Mouse (Mus musculus): ENCODE results near the gene Gm45711. TPM values are rescaled to one million over a fixed set of nuclear protein-coding genes. Genes with fewer than 3 reads are reported as not detected.
"Not testable (repeated sequence)": the region's sequence is repeated elsewhere in the genome, so short reads cannot be mapped to it uniquely, and the experiment has no call there.

The Gm45711 gene
- polyA plus RNA-seq, 1 experiment from 2014 or later: not detected

DNA sequence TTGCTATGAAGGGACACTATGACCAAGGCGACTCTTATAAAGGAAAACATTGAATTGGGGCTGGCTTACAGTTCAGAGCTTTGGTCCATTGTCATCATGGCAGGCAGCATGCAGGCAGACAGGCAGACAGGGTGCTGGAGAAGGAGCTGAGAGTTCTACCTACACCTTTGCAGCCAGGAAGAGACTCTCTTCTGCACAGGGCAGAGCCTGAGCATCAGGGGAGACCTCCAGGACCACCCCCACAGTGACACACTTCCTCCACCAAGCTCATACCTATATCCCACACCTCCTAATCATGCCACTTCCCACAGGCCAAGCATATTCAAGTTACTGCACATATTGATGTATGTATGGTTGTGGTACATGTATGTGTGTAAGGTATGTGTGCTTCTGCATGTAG, 26.9 kb upstream of the Gm45711 start:
- 78% methylated on average over 1 of the region's 1 CpGs for WGBS
- Histone ChIP-seq H3K9ac (ENCODE audit: low read length) (no peak overlapping the region), H3K27ac (replicated peaks; ENCODE audit: low read depth, low read length) (no peak overlapping the region), H3K4me2 (ENCODE audit: low read depth, severe bottlenecking) (no peak overlapping the region), H3K4me1 (ENCODE audit: control insufficient read depth, insufficient read depth, low read length) (no peaks in the 10 kb centered on the region; the same call in 1 of the 2 replicates), H3K9me3 (ENCODE audit: control insufficient read depth, low read length) (no peaks in the 10 kb centered on the region), H3K27me3 (ENCODE audit: control insufficient read depth, insufficient read depth, low read length) (no peaks in the 10 kb centered on the region), H3K36me3 (ENCODE audit: control insufficient read depth, insufficient read depth, low read length) (no peaks in the 10 kb centered on the region), H3K4me3 (ENCODE audit: low read depth, low read length) (no peak overlapping the region)
- no peak for DNase-seq (ENCODE audit: low spot score)
- no peak for ATAC-seq (ENCODE audit: insufficient number of reproducible peaks, low FRiP score, low TSS enrichment, low read depth)

DNA sequence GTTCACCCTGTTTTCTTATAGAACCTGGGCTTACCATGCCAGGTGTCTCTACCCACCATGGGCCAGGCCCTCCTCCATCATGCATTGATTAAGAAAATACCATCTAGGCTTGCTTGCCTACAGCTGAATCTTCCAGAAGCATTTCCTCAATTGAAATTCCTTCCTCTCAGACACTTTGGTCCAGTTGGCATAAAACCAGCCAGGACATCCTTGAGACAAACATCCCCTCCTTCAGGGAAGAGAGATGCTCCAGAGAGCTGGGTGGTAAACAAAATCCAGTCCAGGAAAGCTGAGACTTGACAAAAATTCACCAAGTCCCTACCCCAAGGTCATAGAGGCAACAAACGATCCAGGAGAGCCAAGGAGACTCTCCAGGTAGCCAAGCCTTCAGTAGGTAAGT, 24.3 kb upstream of the Gm45711 start:
- DNase-seq (ENCODE audit: low spot score): peak; percentile 14

DNA sequence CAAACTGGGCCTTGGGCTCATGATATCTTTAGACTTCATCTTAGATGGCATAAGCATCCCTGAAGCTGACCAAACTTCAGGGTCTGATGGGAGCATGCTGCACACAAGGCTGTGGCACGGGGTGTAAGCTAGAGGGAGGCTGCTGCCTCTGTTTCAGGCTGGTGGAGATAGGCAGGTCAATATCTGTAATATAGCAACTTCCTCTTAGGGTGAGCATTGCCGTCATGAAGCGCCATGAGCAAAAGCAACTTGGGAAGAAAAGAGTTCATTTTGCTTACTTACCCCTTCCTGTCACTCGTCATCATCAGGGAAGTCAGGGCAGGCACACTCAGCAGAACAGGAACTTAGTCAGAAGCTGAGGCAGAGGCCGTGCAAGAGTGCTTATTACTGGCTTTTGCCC, 23.9 kb upstream of the Gm45711 start:
- peak; percentile 8 for DNase-seq (ENCODE audit: low spot score)
- no peaks in the 10 kb centered on the region for H3K9me3 ChIP-seq (ENCODE audit: control insufficient read depth, low read length)
- H3K9ac ChIP-seq (ENCODE audit: low read length): no peak overlapping the region
- H3K4me2 ChIP-seq (ENCODE audit: low read depth, severe bottlenecking): no peak overlapping the region
- 78% methylated on average over 5 of the region's 5 CpGs for WGBS
- H3K4me1 ChIP-seq (ENCODE audit: control insufficient read depth, insufficient read depth, low read length): no peaks in the 10 kb centered on the region
- no peak overlapping the region for H3K27ac ChIP-seq (replicated peaks; ENCODE audit: low read depth, low read length)
- no peaks in the 10 kb centered on the region for H3K36me3 ChIP-seq (ENCODE audit: control insufficient read depth, insufficient read depth, low read length)
- no peak for ATAC-seq (ENCODE audit: insufficient number of reproducible peaks, low FRiP score, low TSS enrichment, low read depth)
- no peaks in the 10 kb centered on the region for H3K27me3 ChIP-seq (ENCODE audit: control insufficient read depth, insufficient read depth, low read length)
- H3K4me3 ChIP-seq (ENCODE audit: low read depth, low read length): no peak overlapping the region

More for the DNA sequence above, 24.3 kb upstream of the Gm45711 start:
- Histone ChIP-seq H3K27ac (replicated peaks; ENCODE audit: low read depth, low read length) (no peak overlapping the region), H3K9ac (ENCODE audit: low read length) (no peak overlapping the region), H3K27me3 (ENCODE audit: control insufficient read depth, insufficient read depth, low read length) (no peaks in the 10 kb centered on the region), H3K9me3 (ENCODE audit: control insufficient read depth, low read length) (no peaks in the 10 kb centered on the region), H3K4me1 (ENCODE audit: control insufficient read depth, insufficient read depth, low read length) (no peaks in the 10 kb centered on the region), H3K36me3 (ENCODE audit: control insufficient read depth, insufficient read depth, low read length) (no peaks in the 10 kb centered on the region), H3K4me3 (ENCODE audit: low read depth, low read length) (no peak overlapping the region), H3K4me2 (ENCODE audit: low read depth, severe bottlenecking) (no peak overlapping the region)
- no peak for ATAC-seq (ENCODE audit: insufficient number of reproducible peaks, low FRiP score, low TSS enrichment, low read depth)
- WGBS: 71% methylated on average over 1 of the region's 1 CpGs

DNA sequence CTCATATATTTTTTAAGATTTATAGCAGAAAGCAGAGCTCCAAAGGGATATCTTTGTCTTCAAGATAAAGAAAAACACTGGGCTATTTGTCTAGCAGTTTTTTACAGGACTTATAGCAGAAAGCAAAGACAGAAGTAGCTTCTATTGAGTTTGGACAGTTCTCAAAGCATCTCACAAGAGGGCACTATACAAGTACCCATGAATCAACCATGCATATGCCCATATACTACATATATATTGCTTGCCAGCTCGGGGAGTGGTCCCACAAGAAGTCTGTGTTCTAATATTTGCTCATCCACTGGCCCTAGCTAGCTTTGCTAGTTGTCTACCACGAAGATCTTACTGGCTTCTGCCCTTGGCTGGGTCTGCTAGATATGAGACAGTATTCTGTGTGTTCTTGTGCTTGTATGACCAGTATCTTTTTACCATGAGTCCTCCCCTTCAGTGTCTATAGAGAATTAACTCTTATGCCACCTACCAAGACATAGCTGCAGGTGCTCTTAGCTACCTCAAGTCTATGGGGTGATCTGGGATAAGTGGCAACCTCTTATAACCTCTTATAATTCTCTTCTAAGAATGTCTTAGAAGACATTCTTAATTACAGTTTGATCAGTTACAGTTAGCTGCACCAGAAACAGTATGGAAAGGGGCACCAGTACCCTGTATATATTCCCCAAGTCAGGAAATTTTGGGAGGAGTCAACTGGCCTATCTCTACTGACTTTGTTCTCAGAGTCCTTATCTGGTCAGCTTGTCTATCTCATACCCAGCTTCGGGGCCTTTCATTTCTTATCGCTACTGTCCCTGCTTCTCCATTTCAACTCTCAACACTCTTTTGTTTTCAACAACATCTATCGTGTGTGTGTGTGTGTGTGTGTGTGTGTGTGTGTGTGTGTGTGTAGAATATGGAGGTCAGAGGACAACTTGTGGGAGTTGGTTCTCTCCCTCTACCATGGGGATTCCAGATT, 23.1 kb upstream of the Gm45711 start:
- Histone ChIP-seq H3K4me3 (ENCODE audit: low read depth, low read length) (no peak overlapping the region), H3K4me2 (ENCODE audit: low read depth, severe bottlenecking) (no peak overlapping the region), H3K27me3 (ENCODE audit: control insufficient read depth, insufficient read depth, low read length) (no peaks in the 10 kb centered on the region), H3K9me3 (ENCODE audit: control insufficient read depth, low read length) (no peaks in the 10 kb centered on the region), H3K9ac (ENCODE audit: low read length) (no peak overlapping the region), H3K27ac (replicated peaks; ENCODE audit: low read depth, low read length) (no peak overlapping the region), H3K36me3 (ENCODE audit: control insufficient read depth, insufficient read depth, low read length) (no peaks in the 10 kb centered on the region), H3K4me1 (ENCODE audit: control insufficient read depth, insufficient read depth, low read length) (no peaks in the 10 kb centered on the region)
- WGBS: 73% methylated on average over 5 of the region's 5 CpGs
- DNase-seq (ENCODE audit: low spot score): no peak
- ATAC-seq (ENCODE audit: insufficient number of reproducible peaks, low FRiP score, low TSS enrichment, low read depth): no peak

DNA sequence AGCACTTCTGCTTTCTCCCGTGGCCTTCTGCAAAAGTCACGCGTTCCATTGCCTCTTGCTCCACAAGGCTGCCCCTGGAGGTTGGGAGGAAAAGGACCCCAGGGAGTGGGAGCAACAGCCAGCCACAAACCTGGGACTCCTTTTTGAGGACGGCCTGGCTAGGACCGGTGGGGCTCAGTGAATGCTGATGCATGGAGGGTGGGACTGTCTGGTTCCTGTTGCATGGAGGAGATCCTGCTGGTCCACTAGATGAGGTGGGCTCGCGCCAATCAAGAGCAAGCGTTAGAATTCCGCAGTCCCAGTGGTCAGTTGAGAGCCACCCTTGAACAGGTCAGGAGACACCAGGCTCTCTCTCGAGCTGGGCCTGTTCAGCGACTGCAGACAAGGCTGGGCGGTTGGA, 12.0 kb upstream of the Gm45711 start, which contains the start of gene Cmtm2b:
Gene Cmtm2b (plus strand): TSS at position 301 of the 400 bp plus-strand sequence.
- not testable (repeated sequence) for H3K4me2 ChIP-seq (ENCODE audit: low read depth, severe bottlenecking); H3K9me3 ChIP-seq (ENCODE audit: control insufficient read depth, low read length); H3K36me3 ChIP-seq (ENCODE audit: control insufficient read depth, insufficient read depth, low read length); H3K4me1 ChIP-seq (ENCODE audit: control insufficient read depth, insufficient read depth, low read length); H3K27me3 ChIP-seq (ENCODE audit: control insufficient read depth, insufficient read depth, low read length); H3K4me3 ChIP-seq (ENCODE audit: low read depth, low read length); H3K27ac ChIP-seq (replicated peaks; ENCODE audit: low read depth, low read length); DNase-seq (ENCODE audit: low spot score); ATAC-seq (ENCODE audit: insufficient number of reproducible peaks, low FRiP score, low TSS enrichment, low read depth); H3K9ac ChIP-seq (ENCODE audit: low read length)
- 95% methylated on average over 12 of the region's 12 CpGs for WGBS

DNA sequence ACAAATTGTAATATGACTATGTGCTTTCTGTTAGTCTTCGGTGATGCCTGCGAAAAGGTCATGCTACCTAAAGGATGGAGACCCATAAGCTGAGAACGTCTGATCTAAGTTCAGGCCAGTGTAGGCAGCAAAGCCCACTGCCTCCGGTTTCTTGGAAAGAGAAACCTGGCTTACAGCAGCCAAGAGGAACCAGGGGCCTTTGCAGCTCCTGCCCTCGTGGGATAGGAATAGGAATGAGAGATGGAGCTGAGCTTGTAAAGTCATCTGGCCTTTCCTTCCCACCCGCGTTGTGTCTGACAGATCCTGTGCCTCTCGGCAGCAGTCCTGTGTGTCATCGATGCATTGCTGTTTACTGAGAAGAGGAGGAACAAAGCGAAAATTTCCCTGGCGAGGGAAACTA, 11.4 kb upstream of the Gm45711 start, which contains the start of gene Gm11020:
Gene Gm11020 (plus strand): TSS at position 301 of the 400 bp plus-strand sequence.
- not testable (repeated sequence) for ATAC-seq (ENCODE audit: insufficient number of reproducible peaks, low FRiP score, low TSS enrichment, low read depth); DNase-seq (ENCODE audit: low spot score)

DNA sequence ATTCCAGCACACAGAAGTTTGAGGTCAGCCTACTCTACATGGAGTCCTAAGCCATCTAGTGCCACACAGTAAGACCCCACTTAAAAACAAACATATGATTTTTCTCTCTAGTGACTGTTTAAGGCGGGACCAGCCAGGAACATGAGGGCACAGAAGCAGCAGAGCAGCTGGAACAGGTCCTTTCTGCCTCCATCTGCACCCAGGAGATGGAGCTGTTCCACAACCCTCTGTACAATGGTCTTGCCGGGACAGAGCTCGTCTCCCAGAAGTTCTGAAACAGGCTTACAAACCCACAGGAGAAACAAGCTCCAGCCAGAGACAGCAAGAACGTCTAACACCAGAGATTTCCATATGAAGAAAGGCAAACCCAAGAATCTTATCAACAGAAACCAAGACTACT, 3.4 kb upstream of the Gm45711 start:
- DNase-seq (ENCODE audit: low spot score) (no peak), ATAC-seq (ENCODE audit: insufficient number of reproducible peaks, low FRiP score, low TSS enrichment, low read depth) (no peak)
- H3K9me3 ChIP-seq (ENCODE audit: control insufficient read depth, low read length): no peaks in the 10 kb centered on the region
- no peaks in the 10 kb centered on the region for H3K4me1 ChIP-seq (ENCODE audit: control insufficient read depth, insufficient read depth, low read length)
- no peak overlapping the region for H3K9ac ChIP-seq (ENCODE audit: low read length)
- WGBS: 70% methylated on average over 4 of the region's 4 CpGs
- H3K27ac ChIP-seq (replicated peaks; ENCODE audit: low read depth, low read length): no peak overlapping the region
- no peak overlapping the region for H3K4me2 ChIP-seq (ENCODE audit: low read depth, severe bottlenecking)
- no peaks in the 10 kb centered on the region for H3K27me3 ChIP-seq (ENCODE audit: control insufficient read depth, insufficient read depth, low read length)
- H3K4me3 ChIP-seq (ENCODE audit: low read depth, low read length): no peak overlapping the region
- H3K36me3 ChIP-seq (ENCODE audit: control insufficient read depth, insufficient read depth, low read length): no peaks in the 10 kb centered on the region

More for the DNA sequence above, 11.4 kb upstream of the Gm45711 start, which contains the start of gene Gm11020:
- H3K27ac ChIP-seq (replicated peaks; ENCODE audit: low read depth, low read length); H3K27me3 ChIP-seq (ENCODE audit: control insufficient read depth, insufficient read depth, low read length); H3K9ac ChIP-seq (ENCODE audit: low read length); H3K4me3 ChIP-seq (ENCODE audit: low read depth, low read length); H3K4me2 ChIP-seq (ENCODE audit: low read depth, severe bottlenecking); H3K4me1 ChIP-seq (ENCODE audit: control insufficient read depth, insufficient read depth, low read length); H3K9me3 ChIP-seq (ENCODE audit: control insufficient read depth, low read length); H3K36me3 ChIP-seq (ENCODE audit: control insufficient read depth, insufficient read depth, low read length): not testable (repeated sequence)
- 84% methylated on average over 9 of the region's 11 CpGs for WGBS

DNA sequence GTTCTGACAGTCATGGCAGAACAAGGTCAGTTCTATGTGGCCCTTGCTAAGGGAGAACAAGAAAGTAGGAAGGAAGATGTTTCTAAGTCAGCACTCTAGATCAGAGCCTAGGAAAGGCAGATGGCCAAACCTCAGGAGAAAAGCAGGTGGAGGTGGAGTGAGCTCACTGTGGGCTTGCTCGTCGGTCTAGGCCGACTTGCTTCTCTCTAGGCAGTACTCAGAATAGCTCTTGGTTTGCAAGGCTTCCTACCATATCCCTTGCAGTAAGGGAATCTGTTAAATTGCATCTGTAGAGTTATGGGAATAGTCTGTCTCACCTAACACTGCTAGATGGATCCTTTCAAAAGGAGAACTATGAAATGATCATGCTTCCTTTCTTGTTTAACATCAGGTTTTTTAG, 2.1 kb upstream of the Gm45711 start:
- not testable (repeated sequence) for H3K27ac ChIP-seq (replicated peaks; ENCODE audit: low read depth, low read length); H3K4me3 ChIP-seq (ENCODE audit: low read depth, low read length); H3K9me3 ChIP-seq (ENCODE audit: control insufficient read depth, low read length); H3K4me1 ChIP-seq (ENCODE audit: control insufficient read depth, insufficient read depth, low read length); DNase-seq (ENCODE audit: low spot score); ATAC-seq (ENCODE audit: insufficient number of reproducible peaks, low FRiP score, low TSS enrichment, low read depth); H3K36me3 ChIP-seq (ENCODE audit: control insufficient read depth, insufficient read depth, low read length); H3K4me2 ChIP-seq (ENCODE audit: low read depth, severe bottlenecking); H3K27me3 ChIP-seq (ENCODE audit: control insufficient read depth, insufficient read depth, low read length); H3K9ac ChIP-seq (ENCODE audit: low read length)
- WGBS: 79% methylated on average over 3 of the region's 3 CpGs

Measured in limb, embryonic 11.5 days (tissue).